Mouse (Mus musculus) heart, embryonic 16.5 days (tissue): ENCODE data around the gene Gm20388. TPM values are rescaled to one million over a fixed set of nuclear protein-coding genes. Genes with fewer than 3 reads are reported as not detected.

Experiments used
- ATAC-seq: fragments of 200-750 bp; cut with Nextera tagmentation; replicated peaks from 2 replicates; pipeline ENCODE4 v1.8.0; 2017; ENCODE audit warnings: moderate number of reproducible peaks; ENCODE audit not compliant: insufficient read depth, low FRiP score; ENCODE audit errors: extremely low read depth
- H3K27ac ChIP-seq: fragments of 300-500 bp; sonication (generic); 2 replicates; pipeline ENCODE4 v1.5.1; 2014; ENCODE audit warnings: mild to moderate bottlenecking, low read length, control low read depth, moderate library complexity
- H3K27me3 ChIP-seq: fragments of 300-500 bp; sonication (generic); 2 replicates; pipeline ENCODE4 v1.6.1; 2014; ENCODE audit warnings: low read length, mixed read lengths; ENCODE audit not compliant: control insufficient read depth, insufficient read depth
- H3K36me3 ChIP-seq: fragments of 300-500 bp; sonication (generic); 2 replicates; pipeline ENCODE4 v1.6.1; 2014; ENCODE audit not compliant: control insufficient read depth, insufficient read depth
- H3K4me1 ChIP-seq: fragments of 300-500 bp; sonication (generic); 2 replicates; pipeline ENCODE4 v1.6.1; 2014; ENCODE audit warnings: low read length, mixed read lengths; ENCODE audit not compliant: control insufficient read depth, insufficient read depth
- H3K4me2 ChIP-seq: fragments of 300-500 bp; sonication (generic); 2 replicates; pipeline ENCODE4 v1.6.1; 2014; ENCODE audit warnings: low read depth, mild to moderate bottlenecking, control low read depth, low read length
- H3K4me3 ChIP-seq: fragments of 300-500 bp; sonication (generic); 2 replicates; pipeline ENCODE4 v1.5.1; 2014; ENCODE audit warnings: mild to moderate bottlenecking, control low read depth, low read length
- H3K9ac ChIP-seq: fragments of 300-500 bp; sonication (generic); 2 replicates; pipeline ENCODE4 v1.6.1; 2014; ENCODE audit warnings: low read length, control low read depth
- H3K9me3 ChIP-seq: fragments of 300-500 bp; sonication (generic); replicated peaks from 2 replicates; pipeline ENCODE4 v1.6.1; 2016; ENCODE audit warnings: low read length; ENCODE audit not compliant: control insufficient read depth
- WGBS: fragments of 180-500 bp; shearing (Covaris S2); extraction: QIAGEN DNeasy Blood & Tissue Kit; methylation state at CpG from one replicate; pipeline ENCODE4 v1.1.7; 2014; 5-methylcytosine and 5-hydroxymethylcytosine counted together
- polyA plus RNA-seq: library from polyadenylated mRNA; unstranded; fragments of >200 nt; fragmentation: Nextera tagmentation; extraction: Ambion mirVana; gene quantifications from 2 replicates; pipeline ENCODE4 v1.2.1, GENCODE M21; 2015

The Gm20388 gene
- polyA plus RNA-seq, 1 experiment from 2014 or later, result 4.5 TPM

DNA sequence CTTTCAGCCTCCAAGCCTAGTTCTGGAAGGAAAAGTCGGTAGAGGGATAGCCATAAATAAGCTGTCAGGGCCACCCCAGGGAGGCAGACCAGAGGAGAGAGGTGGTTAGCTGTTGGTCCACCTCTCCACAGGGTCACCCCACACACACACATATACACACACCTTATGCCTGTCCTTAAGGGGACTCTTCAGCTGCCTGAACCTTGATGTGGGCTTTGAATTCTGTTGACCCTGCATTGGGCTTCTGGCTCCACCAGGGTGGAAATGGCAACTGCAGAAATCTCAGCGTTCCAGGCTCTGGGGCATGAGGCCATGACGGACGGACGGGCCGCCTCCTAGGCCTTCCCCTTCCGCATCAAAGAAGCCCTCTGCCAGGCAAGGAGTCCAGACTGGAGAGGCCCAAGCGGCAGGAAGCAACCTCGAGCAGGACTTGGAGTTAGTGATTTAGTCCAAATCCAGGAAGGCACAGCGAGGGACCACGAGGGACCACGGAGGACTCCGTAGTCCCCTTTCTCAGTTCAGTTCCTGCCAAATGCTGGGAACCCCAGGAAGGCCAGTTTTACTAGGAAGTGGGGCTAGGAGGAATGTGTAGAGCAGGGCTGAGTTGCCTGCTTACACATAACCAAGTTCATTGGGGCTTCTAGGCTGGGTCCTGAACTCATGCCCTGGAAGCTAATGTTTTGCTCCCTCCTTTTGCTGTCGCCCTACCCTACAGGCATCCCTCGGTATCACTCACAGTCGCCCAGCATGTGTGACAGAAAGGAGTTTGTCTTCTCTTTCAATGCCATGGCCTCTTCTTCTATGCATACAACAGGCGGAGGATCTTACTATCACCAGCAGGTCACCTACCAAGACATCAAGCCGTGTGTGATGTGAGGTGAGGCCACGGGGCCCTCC, 1175.6 kb downstream of the Gm20388 start:
- H3K9ac ChIP-seq, result no peak overlapping the region
- H3K27me3 ChIP-seq, result peaks cover 96% of the 10 kb centered on the region
- H3K36me3 ChIP-seq, result no peaks in the 10 kb centered on the region
- peaks cover 9% of the 10 kb centered on the region for H3K4me1 ChIP-seq
- H3K27ac ChIP-seq, result no peak overlapping the region
- WGBS, result 47% methylated on average over 19 of the region's 19 CpGs
- no peak overlapping the region for H3K4me2 ChIP-seq
- no peak for ATAC-seq
- H3K4me3 ChIP-seq, result peak overlapping the region; percentile 63; the same call in 1 of the 2 replicates
- no peaks in the 10 kb centered on the region for H3K9me3 ChIP-seq

GRCm38 (mm10) chr8:121088281-121088680, 1177.6 kb downstream of the Gm20388 start:
- no peaks in the 10 kb centered on the region for H3K9me3 ChIP-seq
- no peak for ATAC-seq
- no peak overlapping the region for H3K4me3 ChIP-seq
- 11% methylated on average over 8 of the region's 8 CpGs for WGBS
- H3K36me3 ChIP-seq, result no peaks in the 10 kb centered on the region
- no peak overlapping the region for H3K9ac ChIP-seq
- H3K27me3 ChIP-seq, result peaks cover 86% of the 10 kb centered on the region
- peaks cover 3% of the 10 kb centered on the region for H3K4me1 ChIP-seq
- no peak overlapping the region for H3K27ac ChIP-seq
- H3K4me2 ChIP-seq, result no peak overlapping the region

- H3K4me3 ChIP-seq, result no peak overlapping the region; the same call in 1 of the 2 replicates
- H3K27ac ChIP-seq, result no peak overlapping the region
- no peak overlapping the region for H3K9ac ChIP-seq
- H3K9me3 ChIP-seq, result no peaks in the 10 kb centered on the region
- WGBS, result 6% methylated on average over 40 of the region's 40 CpGs
- H3K4me1 ChIP-seq, result peaks cover 3% of the 10 kb centered on the region
- ATAC-seq, result no peak
- no peak overlapping the region for H3K4me2 ChIP-seq
- H3K27me3 ChIP-seq, result peaks cover 86% of the 10 kb centered on the region
- no peaks in the 10 kb centered on the region for H3K36me3 ChIP-seq
Measured at GRCm38 (mm10) chr8:121088871-121089630, 1178.4 kb downstream of the Gm20388 start.

- peaks cover 81% of the 10 kb centered on the region for H3K27me3 ChIP-seq
- no peak overlapping the region for H3K9ac ChIP-seq
- H3K9me3 ChIP-seq, result no peaks in the 10 kb centered on the region
- H3K36me3 ChIP-seq, result no peaks in the 10 kb centered on the region
- H3K4me1 ChIP-seq, result peaks cover 1% of the 10 kb centered on the region; the same call in 1 of the 2 replicates
- no peak for ATAC-seq
- WGBS, result 12% methylated on average over 32 of the region's 32 CpGs
- no peak overlapping the region for H3K4me2 ChIP-seq
- no peak overlapping the region; the same call in 1 of the 2 replicates for H3K4me3 ChIP-seq
- H3K27ac ChIP-seq, result no peak overlapping the region
Measured at GRCm38 (mm10) chr8:121089631-121090380, 1179.2 kb downstream of the Gm20388 start.

GRCm38 (mm10) chr8:121090716-121091115, 1180.1 kb downstream of the Gm20388 start:
- no peak for ATAC-seq
- WGBS, result 7% methylated on average over 1 of the region's 1 CpGs
- Histone ChIP-seq H3K36me3 (no peaks in the 10 kb centered on the region), H3K27ac (no peak overlapping the region), H3K9ac (no peak overlapping the region), H3K4me3 (no peak overlapping the region), H3K9me3 (no peaks in the 10 kb centered on the region), H3K27me3 (peaks cover 72% of the 10 kb centered on the region), H3K4me2 (no peak overlapping the region), H3K4me1 (no peaks in the 10 kb centered on the region)

DNA sequence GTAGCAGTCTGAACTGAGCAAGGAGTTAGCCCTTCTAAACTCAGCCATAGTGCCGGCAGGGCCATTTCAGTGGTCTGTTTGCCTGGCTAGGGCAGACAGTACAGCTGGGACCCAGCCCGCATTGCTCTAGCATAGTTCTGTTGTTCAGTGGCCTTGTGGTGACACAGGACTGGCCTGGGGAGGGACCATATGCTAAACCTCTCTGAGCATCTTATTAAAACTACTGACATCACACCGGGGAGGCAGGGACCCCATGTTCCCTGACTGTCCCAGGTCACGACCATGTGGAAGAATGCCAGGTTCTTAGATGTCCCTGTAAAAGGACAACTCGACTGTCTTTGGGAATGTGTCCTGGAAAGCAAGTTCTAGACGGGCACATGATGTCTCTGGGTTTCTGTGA, 1181.5 kb downstream of the Gm20388 start:
- Histone ChIP-seq H3K4me3 (no peak overlapping the region), H3K27ac (no peak overlapping the region), H3K4me1 (no peaks in the 10 kb centered on the region), H3K36me3 (peaks cover 5% of the 10 kb centered on the region), H3K9me3 (no peaks in the 10 kb centered on the region), H3K27me3 (peaks cover 58% of the 10 kb centered on the region), H3K9ac (no peak overlapping the region), H3K4me2 (no peak overlapping the region)
- ATAC-seq, result no peak
- WGBS, result 22% methylated on average over 6 of the region's 6 CpGs

- 3% methylated on average over 16 of the region's 16 CpGs for WGBS
- no peak overlapping the region for H3K9ac ChIP-seq
- no peak overlapping the region for H3K4me3 ChIP-seq
- ATAC-seq, result peak; percentile 52
- H3K27me3 ChIP-seq, result peaks cover 54% of the 10 kb centered on the region
- peak overlapping the region; percentile 27; the same call in 1 of the 2 replicates for H3K4me2 ChIP-seq
- no peak overlapping the region for H3K27ac ChIP-seq
- H3K36me3 ChIP-seq, result peaks cover 7% of the 10 kb centered on the region
- H3K4me1 ChIP-seq, result no peaks in the 10 kb centered on the region
- H3K9me3 ChIP-seq, result no peaks in the 10 kb centered on the region
Measured at GRCm38 (mm10) chr8:121092627-121093026, 1182.0 kb downstream of the Gm20388 start.

- Histone ChIP-seq H3K4me1 (no peaks in the 10 kb centered on the region), H3K36me3 (peaks cover 10% of the 10 kb centered on the region), H3K9ac (no peak overlapping the region), H3K27ac (no peak overlapping the region), H3K9me3 (no peaks in the 10 kb centered on the region), H3K27me3 (peaks cover 46% of the 10 kb centered on the region), H3K4me3 (no peak overlapping the region), H3K4me2 (no peak overlapping the region)
- 68% methylated on average over 6 of the region's 6 CpGs for WGBS
- no peak for ATAC-seq
Measured at GRCm38 (mm10) chr8:121093496-121093895, 1182.9 kb downstream of the Gm20388 start.
